Mouse (Mus musculus): ENCODE measurements around the gene Astn2.

The Astn2 gene

DNA sequence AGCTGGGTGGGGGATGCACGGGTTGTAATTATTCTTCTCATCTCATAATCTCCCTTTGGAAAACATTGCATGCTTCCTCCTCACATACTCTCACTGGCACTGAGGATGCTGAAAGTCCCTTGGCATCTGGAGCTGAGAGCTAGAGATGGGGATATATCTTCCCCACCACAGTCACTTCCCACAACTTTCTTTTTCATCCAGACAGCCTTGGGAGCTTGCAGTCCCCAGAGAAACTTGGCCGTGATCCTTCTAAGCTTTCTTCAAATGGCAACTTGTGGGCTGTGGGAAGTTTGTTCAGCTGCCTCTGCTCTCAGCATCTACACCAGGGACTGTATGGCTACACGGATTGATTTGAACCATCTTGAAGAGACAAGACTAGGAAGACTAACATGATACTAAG lies 428.2 kb downstream of the Astn2 start:
- no peak for DNase-seq (ENCODE audit: low spot score in 2 of 2)

DNA sequence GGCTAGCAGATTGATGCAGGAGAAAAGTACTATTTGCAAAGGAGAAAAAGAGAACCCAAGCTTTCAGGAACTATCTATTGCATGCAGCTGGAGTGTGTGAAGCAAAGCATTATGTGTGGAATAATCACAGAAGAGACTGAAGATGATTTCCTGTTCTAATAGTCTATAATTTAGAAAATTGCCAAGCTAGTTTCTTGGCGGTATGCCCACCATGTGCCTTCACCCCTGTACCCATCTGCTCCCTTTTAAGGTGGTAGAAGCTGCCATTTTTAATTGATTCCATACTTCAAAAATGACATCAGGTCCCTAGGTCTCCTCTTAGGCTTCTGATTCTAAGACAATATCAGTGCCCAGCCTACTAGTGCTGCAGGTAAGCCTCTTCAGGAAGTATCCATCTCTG lies 432.0 kb downstream of the Astn2 start:
- DNase-seq (ENCODE audit: low spot score in 2 of 2): no peak

DNA sequence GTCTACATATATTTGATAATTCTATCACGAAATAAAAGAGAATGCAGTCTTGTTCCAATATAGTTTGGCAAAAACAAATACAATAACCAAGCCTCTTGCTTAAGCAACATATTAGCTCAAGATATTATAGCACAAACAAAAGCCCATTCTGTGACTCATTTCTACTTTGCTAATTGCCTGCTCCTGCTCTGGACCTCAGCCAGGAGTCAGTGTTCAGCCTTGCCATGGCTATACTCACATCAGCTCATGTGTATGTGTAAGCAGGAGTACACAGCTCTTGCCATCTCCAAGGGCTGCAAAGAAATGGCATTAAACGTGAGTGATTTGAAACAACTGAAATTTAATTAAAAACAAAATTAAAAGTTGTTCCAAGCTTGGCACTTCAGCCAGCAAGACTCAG lies 435.1 kb downstream of the Astn2 start:
- DNase-seq (ENCODE audit: low spot score in 2 of 2): no peak

DNA sequence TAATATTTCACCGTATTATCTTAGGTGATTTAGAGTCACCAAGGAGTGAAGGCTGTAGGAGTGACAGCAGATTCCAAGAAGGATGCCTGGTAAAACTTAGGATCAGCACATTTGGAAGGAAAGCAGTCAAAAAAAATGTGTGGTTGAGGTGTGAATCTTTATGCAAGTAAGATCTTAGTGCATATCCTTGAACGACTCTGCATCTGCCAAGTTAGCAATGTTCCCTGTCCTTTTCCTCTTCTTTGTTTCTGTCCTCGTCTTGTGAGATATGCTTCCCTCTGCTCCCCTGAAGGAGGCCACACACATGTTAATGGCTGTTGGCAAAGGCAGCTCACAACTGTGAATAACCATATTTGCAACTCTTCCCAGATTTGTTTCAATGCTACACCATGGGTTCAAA lies 439.8 kb downstream of the Astn2 start:
- no peak for DNase-seq (ENCODE audit: low spot score in 2 of 2)

DNA sequence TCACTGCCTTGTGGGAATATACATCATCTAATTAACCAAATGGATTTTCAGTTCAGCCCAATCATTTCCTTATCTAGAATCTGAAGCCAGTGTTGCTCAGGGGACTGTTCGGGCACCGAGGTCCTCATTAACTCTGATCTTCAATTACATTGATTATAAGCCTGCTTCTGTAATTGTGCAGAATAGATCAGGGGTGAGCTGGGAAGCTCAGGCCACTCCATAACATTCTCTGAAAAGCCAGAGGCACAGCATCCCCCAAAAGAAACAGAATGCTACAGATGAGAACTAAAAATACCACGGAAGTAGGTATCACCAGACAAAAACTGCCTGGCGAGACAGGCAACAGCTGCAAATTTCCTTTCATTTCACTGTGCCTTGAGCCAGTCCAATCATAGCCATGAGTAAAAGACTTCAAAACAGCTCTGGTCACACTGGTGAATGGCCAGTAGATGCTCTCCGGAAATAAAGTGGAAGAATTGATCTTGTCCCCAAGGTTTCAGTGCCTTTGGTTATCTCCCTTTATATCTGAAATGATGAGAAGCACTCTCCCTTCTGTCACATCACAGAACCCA lies 445.1 kb downstream of the Astn2 start:
- DNase-seq (ENCODE audit: low spot score in 2 of 2): no peak

- no peak for DNase-seq (ENCODE audit: low spot score in 2 of 2)
These were observed 445.8 kb downstream of the Astn2 start for GRCm38 (mm10) chr4:65958369-65959187.

GRCm38 (mm10) chr4:65951918-65952317 lies 452.5 kb downstream of the Astn2 start:
- no peak for DNase-seq (ENCODE audit: low spot score in 2 of 2)

DNA sequence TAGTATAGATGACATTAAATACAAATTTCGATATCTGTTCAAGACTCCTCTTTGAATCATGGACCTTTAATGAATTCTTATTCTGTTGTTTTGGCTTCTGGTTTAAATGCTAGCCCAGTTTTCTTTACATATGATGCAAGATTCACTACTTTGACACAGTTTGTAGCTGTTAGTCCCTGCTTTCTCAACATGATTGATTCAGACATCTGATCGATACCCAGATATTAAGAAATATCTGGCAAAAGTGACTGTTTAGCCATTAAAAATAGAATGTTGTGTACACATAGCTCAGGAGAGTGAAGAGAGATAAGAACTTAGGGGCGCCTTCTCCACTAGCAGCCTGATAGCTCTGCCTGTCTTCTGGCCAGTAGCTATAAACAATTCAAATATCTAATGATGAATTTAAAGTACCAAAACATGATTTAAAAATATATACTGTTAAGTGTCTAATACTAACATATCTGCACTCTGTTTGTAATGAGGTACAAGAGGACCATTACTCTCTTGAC lies 457.2 kb downstream of the Astn2 start:
- no peak for DNase-seq (ENCODE audit: low spot score in 2 of 2)

- no peak for DNase-seq (ENCODE audit: low spot score in 2 of 2)
These were observed 458.4 kb downstream of the Astn2 start for GRCm38 (mm10) chr4:65946021-65946420.

- no peak for DNase-seq (ENCODE audit: low spot score in 2 of 2)
These were observed 473.5 kb downstream of the Astn2 start for GRCm38 (mm10) chr4:65930901-65931300.

DNA sequence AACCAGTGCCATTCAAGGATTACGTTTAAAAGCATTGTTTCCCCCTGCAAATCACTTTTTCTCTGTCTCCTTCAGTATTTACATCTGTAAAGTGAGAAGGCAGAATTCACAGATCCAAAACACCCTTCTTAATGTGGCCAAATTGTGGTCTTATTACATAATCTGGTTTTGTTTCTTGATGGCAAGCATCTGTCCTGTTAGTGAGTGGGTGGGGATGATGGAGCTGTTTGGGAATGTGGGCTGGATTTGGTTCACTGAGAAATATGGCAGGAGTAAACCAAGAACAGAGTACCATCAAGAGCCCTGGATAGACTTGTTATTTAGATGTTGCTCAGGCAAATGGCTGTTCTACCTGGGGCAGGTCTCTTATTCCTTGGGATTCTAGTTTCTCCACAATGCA lies 484.1 kb downstream of the Astn2 start:
- no peak for DNase-seq (ENCODE audit: low spot score in 2 of 2)

DNA sequence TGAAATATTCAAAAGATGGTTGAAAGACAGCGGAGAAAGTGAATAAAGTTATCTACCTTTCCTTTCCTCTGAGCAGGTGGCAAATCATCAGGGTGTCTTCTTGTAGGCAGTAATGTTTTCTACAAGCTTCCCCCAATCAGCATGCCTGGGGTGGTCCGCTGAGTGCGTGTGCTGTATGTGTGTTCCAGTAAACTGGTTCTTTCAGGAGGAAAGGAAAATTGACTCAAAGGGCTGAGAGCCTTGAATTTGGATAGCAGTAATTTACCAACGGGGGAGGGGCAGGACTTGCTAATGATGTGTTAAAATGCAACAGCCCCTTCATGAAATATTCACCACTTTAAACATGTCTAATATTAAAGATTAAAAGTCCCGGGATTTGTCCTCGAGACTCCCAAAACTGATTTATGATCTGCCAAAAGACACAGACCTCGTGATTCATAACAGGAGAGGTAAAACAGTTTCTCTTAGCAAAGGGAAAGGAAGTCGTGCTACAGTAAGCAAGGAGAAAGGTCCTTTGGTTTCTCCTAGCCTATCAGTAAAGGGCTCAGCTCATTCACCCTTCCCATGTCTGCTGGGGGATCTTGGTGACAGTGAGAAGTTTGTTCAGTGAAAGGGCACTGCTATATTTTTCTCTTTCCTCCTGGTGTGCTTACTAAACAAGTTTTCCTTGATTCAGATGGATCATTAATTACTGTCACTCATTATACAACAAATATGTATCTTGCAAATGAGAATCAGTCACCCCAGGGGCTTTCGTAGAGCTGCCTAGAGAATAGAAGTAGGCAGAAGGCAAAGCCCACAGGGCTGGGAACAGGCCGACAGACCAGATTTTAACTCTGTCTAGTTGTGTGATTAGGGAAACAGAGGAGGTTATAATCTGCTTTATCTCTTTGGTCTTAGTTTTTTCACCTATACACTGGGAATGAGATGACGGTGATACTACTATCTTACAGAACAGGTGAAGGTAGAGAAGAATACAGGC lies 488.1 kb downstream of the Astn2 start:
- DNase-seq (ENCODE audit: low spot score in 2 of 2): no peak

- DNase-seq (ENCODE audit: low spot score in 2 of 2): no peak
These were observed 492.0 kb downstream of the Astn2 start for GRCm38 (mm10) chr4:65912247-65912942.

GRCm38 (mm10) chr4:65907660-65908059 lies 496.8 kb downstream of the Astn2 start:
- no peak for DNase-seq (ENCODE audit: low spot score in 2 of 2)

DNA sequence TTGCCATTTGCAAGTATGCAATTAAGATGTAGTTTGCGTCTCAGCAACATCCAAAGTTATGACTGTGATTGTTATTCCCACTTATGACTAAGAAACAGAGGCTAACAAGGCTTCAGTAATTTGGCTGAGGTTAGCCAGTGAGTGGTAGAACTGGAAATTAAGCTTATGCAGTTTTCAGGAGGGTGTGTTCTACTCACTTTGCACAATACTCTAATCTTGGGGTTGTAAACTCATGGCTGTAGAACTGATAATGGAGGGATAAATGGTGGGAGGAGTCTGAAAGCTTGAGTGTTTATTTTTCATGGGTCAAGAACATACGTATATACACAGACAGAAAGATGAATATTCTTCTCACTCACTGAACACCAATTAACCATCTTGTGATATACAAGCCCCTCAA lies 499.4 kb downstream of the Astn2 start:
- no peak for DNase-seq (ENCODE audit: low spot score in 2 of 2)

DNA sequence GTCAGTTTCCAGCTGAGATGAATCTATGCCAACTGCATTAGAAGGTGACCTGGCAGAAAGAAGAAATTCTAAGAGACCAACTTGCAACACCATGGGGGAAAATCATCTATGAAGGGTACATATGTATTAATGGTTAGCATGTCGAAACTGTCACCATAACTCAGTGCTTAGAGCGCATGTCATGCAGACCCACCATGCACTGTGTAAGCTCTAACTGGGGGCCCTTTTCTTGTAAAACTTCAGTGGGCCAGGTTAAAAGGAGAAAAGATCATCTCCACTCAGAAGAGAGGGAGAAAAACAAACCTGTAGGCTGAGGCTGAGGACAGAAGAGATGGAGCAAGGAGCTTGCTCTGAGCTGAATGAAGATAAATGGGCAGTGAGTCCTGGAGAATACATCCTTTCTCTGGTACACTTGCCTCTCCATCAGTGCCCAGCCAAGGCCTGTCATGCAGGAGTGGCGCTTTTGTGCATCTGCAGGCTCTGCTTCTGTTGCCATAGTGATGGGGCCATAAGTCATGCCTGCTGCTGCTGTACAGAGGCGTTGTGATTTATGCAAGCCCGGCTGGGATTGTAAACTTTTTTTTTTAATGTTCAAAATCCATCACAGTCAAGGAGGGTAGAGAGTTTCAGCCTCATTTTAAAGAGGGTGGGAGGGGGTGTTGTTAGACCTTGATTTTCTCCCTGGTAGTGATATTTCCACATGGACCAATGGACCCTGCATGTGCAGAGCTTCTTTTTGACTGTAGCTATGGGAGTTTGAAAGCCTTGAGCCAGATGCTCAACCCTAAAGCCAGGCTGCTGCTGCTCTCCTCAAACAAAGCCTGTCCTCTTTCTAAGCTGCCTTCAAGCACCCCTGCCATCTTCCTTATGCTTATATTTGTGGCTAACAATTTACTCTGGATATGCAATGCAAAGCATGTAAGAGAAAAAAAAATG lies 508.1 kb downstream of the Astn2 start:
- DNase-seq (ENCODE audit: low spot score in 2 of 2): no peak

GRCm38 (mm10) chr4:65888332-65888993 lies 515.9 kb downstream of the Astn2 start:
- no peak for DNase-seq (ENCODE audit: low spot score in 2 of 2)

DNA sequence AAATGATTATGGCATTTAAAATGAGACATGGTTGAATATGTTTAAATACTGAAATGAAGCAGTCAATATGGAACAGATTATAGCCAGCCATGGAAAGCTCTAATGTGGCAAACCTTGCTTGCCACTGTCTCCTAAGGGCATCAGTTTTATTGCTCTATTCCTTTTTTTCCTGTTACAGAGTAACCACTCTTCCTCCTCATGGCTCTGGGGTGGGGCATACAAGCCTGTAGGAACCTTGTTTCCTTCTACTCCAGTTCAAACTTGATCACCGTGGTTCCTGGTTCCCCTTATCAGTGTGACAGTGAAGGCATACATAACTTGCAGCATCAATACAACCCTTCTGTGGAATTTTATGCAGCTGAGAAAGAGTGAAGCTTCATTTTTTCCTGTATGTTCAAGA lies 517.5 kb downstream of the Astn2 start:
- no peak for DNase-seq (ENCODE audit: low spot score in 2 of 2)

- DNase-seq (ENCODE audit: low spot score in 2 of 2): no peak
These were observed 518.5 kb downstream of the Astn2 start for GRCm38 (mm10) chr4:65885921-65886320.

DNA sequence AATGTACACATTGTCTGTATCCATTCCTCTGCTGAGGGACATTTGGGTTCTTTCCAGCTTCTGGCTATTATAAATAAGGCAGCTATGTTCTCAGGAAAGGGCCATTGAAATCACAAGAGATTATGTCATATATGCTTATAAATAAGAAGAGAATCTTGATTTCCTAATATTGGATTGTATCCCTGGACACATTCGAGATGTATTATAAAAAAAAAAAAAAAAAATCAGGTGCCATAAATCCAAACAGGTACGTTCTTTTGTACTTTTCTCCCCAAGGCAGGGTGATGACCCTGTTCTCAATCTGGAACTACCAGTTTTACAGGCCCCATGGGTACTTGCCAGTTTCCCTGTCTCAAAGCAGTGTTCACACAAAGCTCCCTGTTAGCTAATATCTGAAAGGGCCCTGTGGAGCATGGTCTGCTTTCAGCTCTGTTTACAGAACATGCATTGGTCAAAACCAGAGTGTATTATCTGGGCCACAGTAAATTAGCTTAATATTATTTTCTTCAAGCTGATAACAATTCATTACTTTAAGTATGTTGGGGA lies 530.1 kb downstream of the Astn2 start:
- no peak for DNase-seq (ENCODE audit: low spot score in 2 of 2)
